10 mouse cellular contexts compared by ENCODE assay signal in the genomic region with DNA sequence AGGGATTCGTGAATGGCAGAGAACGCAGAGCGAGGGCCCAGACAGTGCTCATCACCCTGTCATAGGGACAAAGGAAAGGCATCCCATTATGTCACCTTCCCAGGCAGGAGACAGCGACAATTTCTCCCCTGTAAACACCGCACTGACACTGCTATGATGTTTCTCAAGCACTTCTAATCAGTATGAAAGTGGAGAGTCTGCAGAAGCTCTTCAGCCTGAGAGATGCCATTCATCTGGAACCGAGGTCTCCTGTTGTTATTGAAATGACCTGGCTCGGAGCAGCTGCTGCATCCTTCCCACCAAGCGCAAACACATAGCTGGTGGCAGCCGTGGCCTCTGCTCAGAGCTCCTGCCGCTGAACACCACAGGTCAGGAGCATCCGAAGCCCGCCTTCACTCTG.
DNase-seq lines count a peak whose midpoint lies in the region; ATAC-seq and TF ChIP-seq lines count a peak whose summit lies in the region.
"Had no signal": no experiment of that assay in that cellular context is flagged by ENCODE, and none has a peak within 500 bp of the region (broad histone marks: within the 10 kb centered on the region; RNA-seq: fewer than 3 reads in every experiment).

No protein-coding gene starts in this region.

- no peaks in the 10 kb centered on the region for H3K9me3 ChIP-seq in embryonic facial prominence, embryonic 11.5 days (replicated peaks; ENCODE audit: control insufficient read depth, low read length)
- H3K9me3 ChIP-seq in embryonic facial prominence, embryonic 10.5 days = no peaks in the 10 kb centered on the region
- H3K9me3 ChIP-seq in forebrain, embryonic 15.5 days = no peaks in the 10 kb centered on the region
- no peaks in the 10 kb centered on the region for H3K9me3 ChIP-seq in midbrain, embryonic 11.5 days (ENCODE audit: control insufficient read depth, low read length)
- H3K9me3 ChIP-seq in heart, embryonic 10.5 days = no peaks in the 10 kb centered on the region

- H3K36me3 ChIP-seq in embryonic facial prominence, embryonic 11.5 days (replicated peaks; ENCODE audit: control insufficient read depth, insufficient read depth, low read depth, low read length) = no peaks in the 10 kb centered on the region
- H3K36me3 ChIP-seq in embryonic facial prominence, embryonic 10.5 days (replicated peaks) = no peaks in the 10 kb centered on the region
- H3K36me3 ChIP-seq in forebrain, embryonic 15.5 days = no peaks in the 10 kb centered on the region
- H3K36me3 ChIP-seq in midbrain, embryonic 11.5 days (ENCODE audit: control insufficient read depth, insufficient read depth, low read length) = no peaks in the 10 kb centered on the region
- no peaks in the 10 kb centered on the region for H3K36me3 ChIP-seq in heart, embryonic 10.5 days

- no peak for TF ChIP-seq CTCF in gastrocnemius, adult 2 months (IDR thresholded peaks at IDR 0.05)

- H3K9ac ChIP-seq in embryonic facial prominence, embryonic 11.5 days (replicated peaks; ENCODE audit: low read length) = no peak overlapping the region
- no peak overlapping the region for H3K9ac ChIP-seq in forebrain, embryonic 15.5 days (replicated peaks)
- peak overlapping the region; percentile 39; the same call in 1 of the 2 replicates for H3K9ac ChIP-seq in midbrain, embryonic 11.5 days (ENCODE audit: low read length)

- peaks cover 2% of the 10 kb centered on the region; the same call in 1 of the 2 replicates for H3K27me3 ChIP-seq in embryonic facial prominence, embryonic 11.5 days (ENCODE audit: control insufficient read depth, insufficient read depth, low read length)
- peaks cover 34% of the 10 kb centered on the region for H3K27me3 ChIP-seq in embryonic facial prominence, embryonic 10.5 days (replicated peaks; ENCODE audit: low read depth, poor library complexity, severe bottlenecking)
- no peaks in the 10 kb centered on the region for H3K27me3 ChIP-seq in forebrain, embryonic 15.5 days
- no peaks in the 10 kb centered on the region for H3K27me3 ChIP-seq in midbrain, embryonic 11.5 days (ENCODE audit: control insufficient read depth, insufficient read depth, low read length)
- H3K27me3 ChIP-seq in heart, embryonic 10.5 days (ENCODE audit: insufficient read depth, poor library complexity, severe bottlenecking) = peaks cover 52% of the 10 kb centered on the region

- ATAC-seq in embryonic facial prominence, embryonic 11.5 days (replicated peaks; ENCODE audit: insufficient number of reproducible peaks, low FRiP score, low TSS enrichment, low read depth) = no peak; the same call in 1 of the 2 replicates
- peak; percentile 27; the same call in 1 of the 2 replicates for ATAC-seq in forebrain, embryonic 15.5 days (replicated peaks)
- peak; percentile 69 for ATAC-seq in midbrain, embryonic 11.5 days (ENCODE audit: low FRiP score)

- H3K27ac ChIP-seq in embryonic facial prominence, embryonic 11.5 days (replicated peaks; ENCODE audit: low read depth, low read length) = no peak overlapping the region
- no peak overlapping the region for H3K27ac ChIP-seq in embryonic facial prominence, embryonic 10.5 days (replicated peaks)
- H3K27ac ChIP-seq in forebrain, embryonic 15.5 days (replicated peaks) = peak overlapping the region; percentile 53
- peak overlapping the region; percentile 26; the same call in 1 of the 2 replicates for H3K27ac ChIP-seq in midbrain, embryonic 11.5 days (ENCODE audit: low read depth, low read length)
- no peak overlapping the region for H3K27ac ChIP-seq in gastrocnemius, adult 2 months
- no peak overlapping the region for H3K27ac ChIP-seq in heart, embryonic 10.5 days

- intact Hi-C loops in gastrocnemius, adult 2 months (cut with DNase I) = no loop called here

- H3K4me1 ChIP-seq in embryonic facial prominence, embryonic 11.5 days (ENCODE audit: control insufficient read depth, insufficient read depth, low read length) = no peaks in the 10 kb centered on the region
- peaks cover 23% of the 10 kb centered on the region for H3K4me1 ChIP-seq in embryonic facial prominence, embryonic 10.5 days
- peaks cover 32% of the 10 kb centered on the region for H3K4me1 ChIP-seq in forebrain, embryonic 15.5 days
- H3K4me1 ChIP-seq in midbrain, embryonic 11.5 days (ENCODE audit: control insufficient read depth, insufficient read depth, low read length) = peaks cover 27% of the 10 kb centered on the region
- peaks cover 6% of the 10 kb centered on the region; the same call in 1 of the 2 replicates for H3K4me1 ChIP-seq in heart, embryonic 10.5 days

- 15% methylated on average over 12 of the region's 12 CpGs for WGBS in embryonic facial prominence, embryonic 11.5 days
- WGBS in embryonic facial prominence, embryonic 10.5 days = 19% methylated on average over 12 of the region's 12 CpGs
- WGBS in forebrain, embryonic 15.5 days = 10% methylated on average over 12 of the region's 12 CpGs
- 7% methylated on average over 12 of the region's 12 CpGs for WGBS in midbrain, embryonic 11.5 days
- 18% methylated on average over 12 of the region's 12 CpGs for WGBS in heart, embryonic 10.5 days

- no peak overlapping the region for H3K4me3 ChIP-seq in embryonic facial prominence, embryonic 11.5 days (ENCODE audit: low read depth, low read length)
- H3K4me3 ChIP-seq in embryonic facial prominence, embryonic 10.5 days = no peak overlapping the region
- H3K4me3 ChIP-seq in forebrain, embryonic 15.5 days = no peak overlapping the region
- H3K4me3 ChIP-seq in midbrain, embryonic 11.5 days (ENCODE audit: low read depth, low read length) = no peak overlapping the region
- H3K4me3 ChIP-seq in gastrocnemius, adult 2 months = no peak overlapping the region
- no peak overlapping the region for H3K4me3 ChIP-seq in heart, embryonic 10.5 days

- no peak overlapping the region for H3K4me2 ChIP-seq in embryonic facial prominence, embryonic 11.5 days (ENCODE audit: low read depth, low read length)
- H3K4me2 ChIP-seq in forebrain, embryonic 15.5 days (replicated peaks) = 0 out of 2 replicates have a peak overlapping the region, but pooled peaks have one; percentile 7
- peak overlapping the region; percentile 25; the same call in 1 of the 2 replicates for H3K4me2 ChIP-seq in midbrain, embryonic 11.5 days

- DNase-seq in embryonic facial prominence, embryonic 11.5 days (ENCODE audit: low spot score) = peak; percentile 15
- DNase-seq in embryonic facial prominence, embryonic 10.5 days (ENCODE audit: low spot score) = no peak
- DNase-seq in midbrain, embryonic 11.5 days (ENCODE audit: low spot score, missing footprints) = peak; percentile 92
- DNase-seq in retina, postnatal 1 day = peak; percentile 48
- DNase-seq in thymus, postnatal 0 days (ENCODE audit: low spot score) = no peak
- DNase-seq in gastrocnemius, adult 2 months = no peak
- DNase-seq in heart, embryonic 10.5 days (ENCODE audit: low spot score) = no peak
- DNase-seq: adrenal gland, adult 2 months; kidney, adult 8-10 months had no signal

Comparison
In these comparisons a context has a peak if more than half of its experiments do, and no peak if none do; other contexts are left out.
1. DNase-seq: peak in embryonic facial prominence, embryonic 11.5 days (single experiment), midbrain, embryonic 11.5 days (single experiment) and retina, postnatal 1 day (single experiment); none in embryonic facial prominence, embryonic 10.5 days (single experiment), thymus, postnatal 0 days (single experiment), gastrocnemius, adult 2 months (single experiment) and heart, embryonic 10.5 days (single experiment).
2. H3K27ac ChIP-seq: peak in forebrain, embryonic 15.5 days (single experiment) and midbrain, embryonic 11.5 days (single experiment); none in embryonic facial prominence, embryonic 11.5 days (single experiment), embryonic facial prominence, embryonic 10.5 days (single experiment), gastrocnemius, adult 2 months (single experiment) and heart, embryonic 10.5 days (single experiment).